Mouse (Mus musculus) frontal cortex, postnatal 25 days (tissue): ENCODE data around the gene Itpr2.

Source experiments
- DNase-seq, 2 experiments: peaks; one replicate each; pipeline ENCODE4 v3.0.0; 2022; ENCODE audit warnings: low spot score in 2 of 2

Itpr2 gene

DNA sequence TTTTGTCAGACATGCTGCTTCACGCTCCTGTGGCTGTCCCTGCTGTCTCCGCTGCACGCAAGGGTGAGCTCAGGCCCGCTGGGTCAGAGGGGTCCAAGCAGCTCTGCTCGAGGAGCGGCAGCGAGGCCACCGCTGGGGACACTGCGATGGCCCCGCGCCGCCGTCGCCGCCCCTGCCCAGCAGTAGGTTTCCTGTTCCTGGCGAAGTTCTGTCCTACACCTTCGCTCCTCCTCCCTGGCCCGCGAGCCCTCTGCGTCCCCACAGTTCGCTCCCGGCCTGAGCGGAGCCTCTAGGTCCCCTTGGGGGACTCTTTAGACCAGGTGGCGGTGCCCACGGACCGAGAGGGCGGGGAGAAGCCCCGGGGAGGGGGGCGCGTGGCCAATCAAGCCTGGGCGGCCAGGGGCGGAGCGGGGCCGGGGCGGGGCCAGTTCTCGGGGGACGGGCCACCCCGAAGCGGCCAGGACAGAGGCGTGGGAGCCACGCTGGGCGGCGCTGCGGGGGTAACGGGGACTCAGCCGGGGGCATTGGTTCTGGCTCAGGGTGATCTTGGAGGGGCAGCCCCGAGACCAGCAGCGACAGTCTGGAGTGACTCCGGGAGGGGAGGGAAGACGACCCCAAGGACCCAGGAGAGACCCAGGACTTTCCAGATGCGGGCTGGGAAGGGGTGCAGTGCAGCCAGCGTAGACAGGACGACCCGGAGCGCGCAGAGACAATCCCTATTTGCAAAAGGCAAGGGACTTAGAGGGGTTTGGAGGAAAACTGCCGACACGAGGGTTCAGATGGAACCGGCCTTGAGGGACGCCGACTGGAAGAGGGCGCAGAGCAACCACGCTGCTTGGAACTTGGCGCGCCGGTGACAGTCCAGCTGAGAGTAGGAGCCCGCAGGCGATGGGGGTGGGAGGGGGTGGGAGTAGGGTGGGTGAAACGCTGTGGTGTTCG, at the start of gene Itpr2:
Gene Itpr2 (minus strand): TSS at position 358 of the 939 bp plus-strand sequence.
- peak; percentile 41 to 57 for DNase-seq

DNA sequence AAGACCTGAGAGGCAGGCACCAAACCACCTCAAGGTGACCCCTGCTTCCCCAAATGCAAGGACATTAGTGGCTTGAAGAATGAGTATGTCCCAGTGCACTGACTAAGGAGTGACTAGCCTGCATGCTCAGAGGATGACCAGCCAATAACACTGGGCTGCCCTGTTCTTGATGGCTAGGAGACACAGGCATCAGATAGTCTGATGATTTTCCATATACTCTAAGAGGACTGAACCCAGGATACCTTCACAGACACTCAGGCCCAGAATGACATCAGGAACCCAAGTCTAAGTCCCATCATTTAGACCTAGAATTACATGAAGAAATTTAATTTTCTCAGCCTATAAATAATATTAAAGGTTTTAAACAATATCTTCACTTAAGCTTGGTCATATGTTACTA, 49.3 kb upstream of the Itpr2 start:
- DNase-seq = no peak

DNA sequence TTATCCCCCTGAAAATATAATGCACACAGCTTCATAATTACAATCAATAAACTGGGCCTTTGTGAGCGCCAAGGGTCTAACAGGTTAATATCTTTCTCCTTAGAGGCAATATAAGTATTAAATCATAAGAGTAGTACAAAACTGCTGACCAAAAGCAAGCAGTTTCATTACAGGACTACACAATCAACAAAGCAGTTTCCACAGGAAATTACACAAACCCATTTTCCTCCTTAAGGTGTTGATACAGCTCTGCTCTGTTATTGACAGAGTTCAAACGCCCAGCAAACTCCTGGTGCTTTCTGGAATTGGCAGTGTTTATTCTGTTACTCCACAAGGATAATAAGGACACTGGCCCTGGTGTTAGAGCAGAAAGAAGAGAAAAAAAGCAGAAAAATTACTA, 48.4 kb upstream of the Itpr2 start:
- no peak for DNase-seq

DNA sequence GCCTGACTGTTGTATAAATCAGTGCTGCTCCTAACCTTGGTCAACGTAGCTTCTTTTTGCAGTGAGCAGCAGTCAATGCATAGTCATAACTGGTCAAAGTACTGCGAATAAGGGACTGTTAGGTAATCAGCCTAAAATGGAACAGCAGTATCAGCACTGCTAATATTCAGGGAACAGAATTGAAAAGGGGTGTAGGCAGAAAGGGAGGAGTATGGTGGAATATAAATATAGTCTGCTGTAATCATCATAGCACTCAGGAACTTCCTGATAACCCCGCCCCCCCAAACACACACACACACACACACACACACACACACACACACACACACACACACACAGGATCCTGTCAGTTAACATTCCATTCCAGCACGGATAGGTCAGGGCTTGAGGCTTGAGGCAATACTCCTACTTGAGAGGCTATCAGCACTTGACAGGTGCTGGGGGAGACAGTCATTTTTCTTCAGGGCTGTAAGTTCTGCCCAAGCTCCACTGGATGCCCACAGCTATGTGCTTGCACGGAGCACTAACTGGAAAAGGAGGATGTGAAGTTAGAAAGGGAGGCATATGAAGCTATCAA, 43.4 kb upstream of the Itpr2 start:
- DNase-seq = no peak

DNA sequence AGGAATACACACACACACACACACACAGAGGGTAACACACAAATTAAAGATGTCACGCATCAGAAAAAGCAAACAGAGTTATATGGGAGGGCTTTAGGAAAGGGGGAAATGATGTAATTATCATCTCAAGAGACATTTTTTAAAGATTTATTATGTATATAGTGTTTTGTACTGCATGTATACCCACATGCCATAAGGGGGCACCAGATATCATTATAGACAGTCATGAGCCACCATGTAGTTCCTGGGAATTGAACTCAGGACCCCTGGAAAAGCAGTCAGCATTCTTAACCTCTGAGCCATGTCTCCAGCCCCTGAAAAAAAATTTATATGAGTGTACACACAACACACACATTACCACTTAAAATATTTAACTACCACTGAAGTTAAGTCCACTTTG, 42.6 kb upstream of the Itpr2 start:
- DNase-seq = no peak

DNA sequence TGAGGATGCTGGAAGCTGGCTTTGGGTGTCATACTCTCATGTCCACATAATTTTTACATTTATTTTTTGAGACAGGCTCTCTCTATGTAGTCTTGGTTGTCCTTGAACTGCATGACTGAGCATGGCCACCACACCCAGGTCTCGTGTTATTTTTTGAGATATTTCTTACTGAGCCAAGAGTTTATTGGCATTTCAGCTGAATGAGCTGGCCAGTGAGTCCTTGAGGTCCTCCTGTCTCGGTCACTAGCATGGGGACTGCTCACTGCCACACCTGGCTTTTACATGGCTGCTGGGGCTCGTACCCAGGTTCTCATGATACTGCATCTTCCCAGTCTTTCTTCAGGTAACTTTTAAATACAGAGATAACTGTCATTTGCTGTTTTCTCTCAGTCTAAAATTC, 38.4 kb upstream of the Itpr2 start:
- no peak for DNase-seq

DNA sequence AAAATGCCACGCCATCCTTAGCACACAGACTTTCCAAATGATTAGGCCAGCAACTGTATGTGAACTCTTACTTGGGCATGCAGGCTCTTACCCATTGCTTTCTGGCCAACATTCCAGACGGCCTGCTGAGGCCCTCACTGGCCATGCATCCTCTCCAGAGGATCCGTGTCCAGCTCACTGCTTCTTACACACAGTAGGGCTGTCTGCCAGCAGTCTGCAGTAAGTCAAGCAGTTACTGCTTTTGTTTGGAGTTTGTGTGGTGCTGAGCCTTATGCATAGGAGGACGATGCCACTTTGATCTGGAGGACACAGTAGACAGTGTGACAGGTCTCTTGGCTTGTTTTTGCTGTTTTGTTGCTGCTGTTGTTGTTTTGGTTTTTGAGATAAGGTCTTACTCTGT, 36.6 kb upstream of the Itpr2 start:
- DNase-seq = no peak

DNA sequence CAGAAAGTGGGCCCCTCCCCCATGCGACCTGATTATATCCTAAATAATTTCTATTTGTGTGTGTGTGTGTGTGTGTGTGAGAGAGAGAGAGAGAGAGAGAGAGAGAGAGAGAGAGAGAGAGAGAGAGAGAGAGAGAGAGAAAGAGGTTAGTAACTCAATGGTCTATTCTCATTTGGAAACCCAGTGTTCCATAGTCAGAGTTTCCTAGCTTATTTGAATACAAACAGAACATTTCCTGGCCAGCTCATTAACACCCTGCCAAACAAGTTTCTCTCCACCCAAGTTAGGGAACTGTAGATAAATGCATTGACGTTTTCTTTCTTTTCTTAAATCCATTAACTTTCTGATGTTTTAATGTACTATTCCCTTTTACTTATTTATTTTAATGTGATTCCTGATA, 36.0 kb upstream of the Itpr2 start:
- no peak for DNase-seq

DNA sequence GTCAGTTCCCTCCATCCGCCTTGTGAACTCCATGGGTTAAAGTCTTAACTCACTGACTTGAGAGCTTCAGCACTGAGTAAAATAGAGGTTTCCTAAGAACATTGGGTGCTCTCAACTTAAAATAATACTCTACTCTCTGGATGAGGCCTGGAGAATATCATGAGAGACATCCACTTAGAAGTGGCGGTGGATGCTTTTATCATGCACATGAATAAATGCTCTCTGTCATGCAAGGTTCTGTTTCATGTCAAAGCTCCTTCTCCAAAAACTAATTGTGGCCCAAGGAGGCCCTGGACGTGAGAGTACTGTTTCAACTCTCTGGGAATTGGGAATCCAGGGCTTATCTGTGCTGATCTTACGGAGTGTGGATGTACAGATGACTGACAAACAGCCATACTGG, 35.1 kb upstream of the Itpr2 start:
- no peak for DNase-seq

DNA sequence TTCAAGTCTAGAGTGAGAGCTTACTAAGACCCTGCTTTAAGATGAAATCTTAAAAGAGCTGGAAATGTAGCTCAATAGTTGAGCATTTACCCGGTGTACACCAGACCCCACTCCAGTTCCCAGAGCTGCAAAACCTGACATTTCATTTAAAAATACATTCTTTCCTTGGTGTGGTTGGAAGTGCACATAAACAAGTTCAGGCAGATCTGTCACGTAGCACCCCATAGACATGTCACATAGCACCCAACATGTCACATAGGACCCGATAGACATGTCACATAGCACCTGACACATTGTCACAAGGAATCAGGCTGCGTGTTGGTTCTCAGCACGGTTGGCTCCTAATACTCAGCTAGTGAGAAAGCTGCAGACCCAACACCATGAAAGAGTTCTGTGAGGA, 33.5 kb upstream of the Itpr2 start:
- DNase-seq = no peak

DNA sequence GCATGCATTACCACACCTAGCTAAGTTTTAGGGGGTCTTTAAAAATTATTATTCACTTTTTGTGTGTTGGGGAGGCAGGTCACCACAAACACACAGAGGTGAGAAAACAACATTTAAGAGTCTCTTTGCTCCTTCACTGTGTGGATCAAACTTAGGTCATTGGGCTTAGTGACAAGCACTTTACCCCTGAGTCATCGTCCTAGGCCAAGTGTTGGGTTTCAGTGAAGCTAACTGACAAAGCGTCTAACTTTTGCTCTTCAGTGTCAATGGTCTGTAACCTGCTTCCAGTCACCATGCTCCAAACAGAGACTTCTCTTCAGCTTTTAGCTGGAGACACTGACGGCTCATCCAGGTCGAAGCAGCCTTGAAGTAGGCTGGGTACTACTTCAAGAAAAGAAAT, 31.1 kb upstream of the Itpr2 start:
- no peak for DNase-seq

DNA sequence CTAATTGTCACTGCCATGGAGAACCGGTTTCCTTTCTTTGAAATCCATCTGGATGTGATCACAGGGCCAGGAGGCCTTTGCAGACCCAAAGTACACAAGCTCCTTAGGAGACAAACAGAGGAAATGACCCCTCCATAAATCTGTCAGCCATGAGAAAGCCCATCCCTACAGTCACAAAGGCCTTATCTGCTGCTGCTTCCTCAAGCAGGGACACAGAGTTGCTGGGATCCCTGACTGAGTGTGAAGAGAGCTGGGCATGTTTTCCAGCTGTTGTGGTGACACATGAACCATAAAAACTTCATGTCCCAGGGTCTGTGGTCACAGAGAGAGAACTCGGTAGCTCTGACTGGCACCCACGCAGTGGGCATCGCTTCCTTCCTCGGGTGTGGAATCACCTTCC, 28.7 kb upstream of the Itpr2 start:
- no peak for DNase-seq

DNA sequence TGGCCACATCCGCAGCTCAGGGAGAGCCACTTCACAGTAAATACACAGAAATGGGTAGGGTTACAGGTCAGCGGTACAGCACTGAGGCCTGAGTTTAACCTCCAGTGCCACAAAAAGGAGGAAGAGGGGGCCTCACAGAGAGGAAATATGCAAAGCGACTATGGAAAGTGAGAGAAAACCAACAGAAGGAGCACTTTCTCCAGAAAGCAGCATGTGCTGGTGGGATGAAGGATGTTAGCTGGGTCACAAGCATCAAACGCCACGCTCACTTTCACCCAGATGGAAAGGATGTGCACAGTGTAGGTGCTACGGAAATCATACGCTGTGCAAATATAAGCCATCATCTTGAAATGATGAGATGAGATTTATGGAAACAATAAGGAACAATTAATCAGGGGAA, 28.3 kb upstream of the Itpr2 start:
- no peak for DNase-seq

DNA sequence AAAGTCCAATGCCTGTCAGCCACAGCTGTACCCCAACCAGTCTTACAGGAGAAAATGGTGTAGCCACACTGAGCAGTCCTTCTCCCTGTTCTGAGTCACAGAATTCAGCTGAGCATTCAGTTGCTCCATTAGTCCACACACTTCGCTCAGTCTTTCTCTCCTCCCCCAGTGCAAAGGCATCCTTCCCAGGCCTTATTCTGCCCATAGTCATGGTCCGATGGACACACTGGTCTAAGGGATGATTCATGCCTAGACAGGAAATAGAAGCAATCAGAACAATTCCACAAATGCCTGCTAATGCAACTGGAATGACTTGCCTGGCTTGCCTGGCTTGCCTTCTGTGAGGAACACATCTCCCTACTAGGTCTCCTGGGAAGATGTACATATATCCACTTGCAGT, 25.5 kb upstream of the Itpr2 start:
- DNase-seq = no peak

DNA sequence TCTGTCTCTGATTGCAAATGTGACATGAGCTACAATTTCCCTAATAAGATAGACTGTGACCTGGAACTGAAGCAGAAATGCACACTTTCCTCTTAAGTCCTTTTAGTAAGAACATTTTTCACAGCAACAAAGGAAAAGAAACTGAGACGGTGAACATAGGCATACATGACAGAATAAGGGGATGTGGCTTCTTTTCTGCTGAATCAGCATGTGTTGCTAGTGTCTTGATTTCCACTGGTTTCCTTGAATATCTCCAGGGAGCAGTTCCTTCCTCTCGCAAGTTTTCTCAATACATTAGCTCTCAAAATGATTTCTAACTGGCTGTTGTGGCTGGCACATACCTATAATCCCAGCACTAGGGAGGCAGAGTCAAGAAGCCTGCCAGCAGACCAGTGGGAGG, 23.5 kb upstream of the Itpr2 start:
- DNase-seq = no peak

DNA sequence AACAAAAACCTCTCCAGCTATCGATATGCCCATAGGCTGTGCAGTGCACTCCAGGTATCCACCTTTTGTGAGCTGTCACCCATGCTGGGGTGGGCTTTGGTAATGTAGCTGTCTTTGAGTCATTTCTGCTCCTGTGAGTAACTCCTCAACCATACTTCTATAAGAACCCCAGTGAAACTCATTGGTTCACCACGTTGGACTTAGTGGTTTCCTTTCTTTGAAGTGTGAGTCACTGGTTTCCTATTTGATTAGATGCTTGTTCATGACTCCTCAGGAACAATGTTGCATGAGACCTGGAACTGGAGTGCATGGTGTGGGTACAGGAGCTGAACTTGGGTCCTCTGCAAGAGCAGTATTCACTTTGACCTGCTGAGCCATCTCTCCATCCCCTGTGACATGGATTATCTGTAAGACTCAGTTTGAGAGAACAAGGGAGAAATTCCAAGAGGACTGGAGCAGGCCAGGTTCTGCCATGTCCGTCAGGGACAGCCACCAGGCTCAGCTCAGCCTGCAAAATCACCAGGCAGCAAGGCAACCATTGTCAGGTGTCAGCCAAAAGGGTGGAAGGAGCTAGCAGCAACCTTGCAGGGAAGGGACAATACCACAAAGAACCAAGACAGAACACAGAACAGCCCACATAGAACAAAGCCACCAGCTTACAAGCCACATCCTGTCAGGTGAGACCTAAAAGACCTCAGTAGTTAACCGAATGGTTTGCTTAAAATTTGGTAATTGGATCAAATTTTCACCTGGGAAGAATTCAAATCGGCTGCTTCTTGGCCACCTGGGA, 19.6 kb upstream of the Itpr2 start:
- no peak for DNase-seq

DNA sequence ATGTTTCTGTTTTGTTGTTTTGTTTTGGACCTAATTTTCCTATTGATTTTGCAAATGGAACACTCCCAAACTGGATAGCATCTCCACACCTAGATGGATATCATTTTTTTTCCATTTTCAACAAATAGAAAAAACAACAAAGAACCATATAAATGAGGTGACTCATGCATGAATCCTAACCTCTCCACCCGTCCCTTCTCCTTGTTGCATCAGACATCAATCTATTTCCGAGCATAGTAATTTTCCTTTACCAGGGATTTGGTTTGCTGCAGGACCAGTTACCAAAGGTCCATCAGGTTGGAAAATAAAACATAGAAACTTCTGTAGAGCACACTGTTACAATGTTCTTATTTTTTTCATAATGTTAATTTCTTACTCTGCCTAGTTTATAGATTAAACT, 17.0 kb upstream of the Itpr2 start:
- no peak for DNase-seq

DNA sequence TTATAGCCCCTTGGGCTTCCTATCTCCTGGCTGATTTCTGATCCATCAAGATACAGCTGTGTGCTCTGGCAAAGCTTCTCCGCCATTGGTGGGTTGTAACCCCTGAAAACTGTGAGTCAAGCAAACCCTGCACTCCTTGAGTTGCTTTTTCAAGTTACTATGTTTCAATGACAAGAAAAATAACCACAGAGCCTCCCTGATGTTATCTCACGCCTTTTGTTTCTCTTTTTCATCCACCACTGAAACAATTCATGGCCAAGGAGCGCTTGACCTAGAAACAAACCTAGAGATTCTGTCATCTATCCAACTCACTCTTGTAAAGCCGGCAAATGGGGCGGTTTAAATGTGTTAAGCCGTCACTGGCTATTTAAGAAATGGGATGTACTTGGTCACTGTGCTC, 13.9 kb upstream of the Itpr2 start:
- no peak for DNase-seq

DNA sequence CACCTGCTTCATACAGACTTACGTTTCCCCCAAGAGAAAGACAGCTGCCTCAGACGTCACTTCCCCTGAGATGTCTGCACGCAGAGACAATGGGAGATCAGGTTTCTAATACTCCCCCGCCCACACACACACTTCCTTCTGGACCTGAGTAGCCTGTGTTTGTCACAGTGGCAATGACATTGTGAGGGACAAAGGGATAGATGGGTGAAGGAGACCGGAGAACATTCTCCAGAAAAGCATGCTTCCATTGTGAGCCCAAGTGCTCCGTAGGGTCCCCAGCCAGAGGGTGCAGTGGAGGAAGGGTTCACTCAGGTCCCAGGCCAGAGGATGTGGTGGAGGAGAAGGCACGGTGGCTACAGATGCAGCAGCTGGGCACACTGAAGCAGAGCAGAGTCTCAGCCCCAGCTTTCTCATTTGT, 12.5 kb upstream of the Itpr2 start:
- DNase-seq = no peak

DNA sequence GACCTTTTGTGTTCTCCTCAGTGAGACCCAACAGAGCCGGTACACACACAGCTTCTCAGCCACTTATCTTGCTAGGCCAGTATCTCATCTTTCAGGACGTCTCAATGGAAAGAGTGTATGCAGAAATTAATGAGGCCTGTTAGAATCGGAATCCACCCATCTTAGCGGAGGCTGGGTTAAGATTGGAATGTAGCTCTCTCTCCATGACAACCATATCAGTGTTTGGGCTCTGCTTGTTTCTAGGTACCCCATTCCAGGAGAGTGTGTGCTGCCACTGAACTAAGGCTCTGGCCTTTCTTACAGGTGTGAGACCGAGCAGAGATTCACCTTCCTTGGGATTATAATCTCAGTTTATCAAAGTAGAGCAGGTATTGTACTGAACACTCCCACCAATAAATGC, 11.9 kb upstream of the Itpr2 start:
- no peak for DNase-seq

DNA sequence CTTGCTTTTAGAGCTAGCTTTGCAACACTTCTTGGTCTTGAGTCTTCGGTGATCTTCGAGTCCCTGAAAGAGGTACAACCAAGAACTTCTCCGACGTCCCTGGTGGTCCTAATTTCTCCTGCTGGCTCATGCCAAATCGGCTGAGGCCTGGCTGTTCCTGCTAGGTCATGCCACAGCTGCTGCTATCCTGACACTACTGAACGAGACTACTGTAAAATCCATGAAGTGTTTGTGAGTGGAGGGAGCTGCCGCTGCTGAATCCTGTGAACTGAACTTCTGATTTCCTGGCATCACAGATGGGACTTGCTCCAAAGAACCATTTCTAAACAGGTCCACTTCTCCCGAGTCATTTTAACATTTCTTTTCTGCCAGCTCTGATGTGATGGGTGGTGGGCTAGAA, 11.4 kb upstream of the Itpr2 start:
- no peak for DNase-seq

DNA sequence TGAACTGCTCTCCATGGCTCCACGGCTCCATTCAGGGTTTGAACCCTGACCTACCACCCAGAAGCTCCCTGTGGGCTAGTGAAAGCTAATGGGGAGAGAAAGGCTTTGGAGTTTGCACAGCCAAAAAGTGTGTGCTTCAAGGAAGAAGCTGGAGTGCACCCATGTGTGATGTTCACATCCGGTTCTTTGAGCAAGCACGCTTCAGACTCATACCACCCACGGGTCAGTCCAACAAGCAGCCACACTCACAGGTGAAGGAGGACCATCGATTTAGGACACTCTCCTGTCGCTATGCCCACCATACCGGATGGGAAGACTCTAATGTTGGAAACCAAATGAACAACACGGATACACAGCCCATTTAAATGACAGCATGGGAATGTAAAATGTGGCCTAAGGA, 9.5 kb upstream of the Itpr2 start:
- DNase-seq = no peak

DNA sequence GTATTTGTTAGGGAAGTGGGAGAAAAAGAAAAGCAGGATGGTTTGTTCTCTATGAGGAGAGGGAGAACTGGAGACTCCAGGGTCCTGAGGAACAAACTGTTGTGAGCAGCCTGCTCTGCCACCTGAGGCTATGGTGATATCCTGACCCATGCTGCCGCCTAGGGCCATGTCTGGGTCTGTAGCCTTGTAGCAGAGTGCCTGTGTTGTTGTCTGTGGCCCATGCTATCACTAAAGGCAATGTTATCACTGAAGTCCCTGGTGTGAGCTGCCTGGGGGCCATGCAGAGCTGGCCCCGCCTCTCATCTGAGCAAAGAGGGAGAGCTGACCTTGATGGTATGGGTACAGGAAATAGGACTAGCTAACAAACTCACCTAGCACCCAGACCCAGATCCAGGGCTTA, 7.9 kb upstream of the Itpr2 start:
- no peak for DNase-seq
